Mouse (Mus musculus) embryonic fibroblast, embryonic 13.5 days (primary cell): ENCODE measurements at regions not wholly inside any gene's neighbourhood (a gene's known extent, or its start where the extent isn't known, plus 50 kb on each side); places are given as distances from the start of the nearest gene placed in this dataset.

ENCODE experiments used
- CTCF ChIP-seq: IDR thresholded peaks from 2 replicates; pipeline ENCODE4 v1.5.1; 2011; ENCODE audit warnings: mild to moderate bottlenecking, control low read depth, low read length, moderate library complexity, borderline replicate concordance; ENCODE audit not compliant: insufficient read depth
- POLR2A ChIP-seq: IDR thresholded peaks from 2 replicates; pipeline ENCODE4 v1.6.1; 2011; ENCODE audit warnings: low read depth, mild to moderate bottlenecking, control low read depth, low read length, moderate library complexity

DNA sequence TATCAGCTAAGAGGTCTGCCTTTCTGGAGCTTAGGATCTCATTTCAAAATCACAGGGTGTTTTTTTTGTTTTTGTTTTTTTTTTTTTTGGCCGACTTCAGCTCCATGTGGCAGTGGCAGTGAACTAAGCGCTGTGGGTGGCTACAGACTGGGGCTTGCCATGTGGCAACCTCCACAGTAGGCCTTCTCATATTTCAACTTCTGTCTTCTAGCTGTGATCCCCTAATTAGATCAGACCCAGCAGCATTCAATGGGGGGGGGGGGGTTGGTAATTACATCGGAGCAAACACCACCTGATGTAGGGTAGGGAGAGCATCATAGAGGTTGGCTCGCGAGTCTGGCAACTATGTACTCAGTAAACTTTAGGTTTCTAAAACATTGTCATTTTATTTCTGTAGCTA, 392.1 kb upstream of the Dcn start:
- TF ChIP-seq POLR2A (no peak), CTCF (no peak)
